Mouse (Mus musculus) cerebellum, adult 2 months (tissue): ENCODE measurements around the gene Itprip. TPM values are rescaled to one million over a fixed set of nuclear protein-coding genes. Genes with fewer than 3 reads are reported as not detected.

ENCODE experiments used
- DNase-seq, 2 experiments: peaks; one replicate each; pipeline ENCODE4 v3.0.0; 2021
- H3K27ac ChIP-seq: fragments of 200-500 bp; 2 replicates; pipeline ENCODE4 v1.5.1; 2012; ENCODE audit warnings: low read length, control low read depth, inconsistent platforms; ENCODE audit not compliant: insufficient read depth
- H3K27me3 ChIP-seq: fragments of 200-500 bp; 2 replicates; pipeline ENCODE4 v1.6.1; 2012; ENCODE audit warnings: inconsistent platforms, mild to moderate bottlenecking, low read length, moderate library complexity; ENCODE audit not compliant: control insufficient read depth, insufficient read depth
- H3K4me1 ChIP-seq: fragments of 200-500 bp; 2 replicates; pipeline ENCODE4 v1.6.1; 2011; ENCODE audit warnings: low read length; ENCODE audit not compliant: control insufficient read depth, insufficient read depth
- H3K4me3 ChIP-seq: fragments of 200-500 bp; replicated peaks from 2 replicates; pipeline ENCODE3; 2011; ENCODE audit warnings: mild to moderate bottlenecking, low read depth, low read length, control low read depth; ENCODE audit not compliant: insufficient read depth
- CTCF ChIP-seq: fragments of 200-500 bp; IDR thresholded peaks from 2 replicates; pipeline ENCODE4 v1.5.1; 2011; ENCODE audit warnings: low read depth, mild to moderate bottlenecking, control low read depth, low read length, moderate library complexity, borderline replicate concordance; ENCODE audit not compliant: insufficient read depth
- POLR2A ChIP-seq: fragments of 200-500 bp; IDR thresholded peaks from 2 replicates; pipeline ENCODE4 v1.6.1; 2011; ENCODE audit warnings: low read length, control low read depth, borderline replicate concordance; ENCODE audit not compliant: insufficient read depth
- WGBS: fragments of 180-500 bp; shearing (Covaris S2); methylation state at CpG from one replicate; pipeline ENCODE4 v1.1.7; 2018; 5-methylcytosine and 5-hydroxymethylcytosine counted together
- polyA plus RNA-seq: library from polyadenylated mRNA; depleted of rRNA; stranded (reverse); fragments of >200 nt; gene quantifications from 2 replicates; pipeline ENCODE4 v1.2.3, GENCODE M21; 2012

Gene Itprip
- polyA plus RNA-seq, 1 experiment, result 0.52 TPM

DNA sequence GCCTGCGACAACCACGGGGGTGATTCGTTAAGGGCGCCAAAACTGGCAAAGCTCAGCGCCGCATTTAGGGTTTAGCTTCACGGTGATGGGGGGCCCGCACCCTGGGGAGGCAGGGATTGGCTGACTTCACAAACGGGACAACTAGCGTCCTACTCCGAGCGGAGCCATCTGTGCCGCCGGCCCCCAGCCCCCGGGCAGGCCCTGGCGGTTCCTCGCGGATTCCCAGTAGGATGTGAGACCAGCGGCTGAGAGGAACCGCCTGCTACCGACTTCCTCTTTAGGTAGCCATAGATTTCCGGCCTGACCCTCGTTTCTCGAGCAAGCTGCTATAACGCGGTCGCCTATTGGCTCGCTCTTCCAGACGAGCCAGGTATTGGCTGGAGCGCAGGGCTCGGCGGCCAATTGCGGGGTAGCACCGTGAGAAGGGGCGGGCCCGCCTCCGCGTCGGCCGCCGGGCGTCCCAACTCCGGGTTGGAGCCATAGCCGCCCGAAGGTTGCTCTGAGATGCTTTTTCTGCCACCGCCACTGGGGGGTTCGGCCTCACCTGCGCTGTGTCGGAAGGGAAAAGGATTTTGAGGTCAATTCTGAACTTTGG lies 53.6 kb downstream of the Itprip start, which contains the start of gene Gsto2:
Gsto2 (plus strand) TSS at position 182 of the 595 bp plus-strand sequence.
- under 1% methylated on average over 49 of the region's 49 CpGs for WGBS
- Histone ChIP-seq H3K4me1 (no peaks in the 10 kb centered on the region; the same call in 1 of the 2 replicates), H3K27me3 (no peaks in the 10 kb centered on the region), H3K27ac (peak within 1 kb of the TSS; percentile 61; the same call in 1 of the 2 replicates), H3K4me3 (peak within 1 kb of the TSS; percentile 61)
- TF ChIP-seq CTCF, result peak; percentile 41; the same call in 1 of the 2 replicates
- peak; percentile 64; the same call in 1 of the 2 replicates for TF ChIP-seq POLR2A
- DNase-seq, result peak; percentile 94 to 97

DNA sequence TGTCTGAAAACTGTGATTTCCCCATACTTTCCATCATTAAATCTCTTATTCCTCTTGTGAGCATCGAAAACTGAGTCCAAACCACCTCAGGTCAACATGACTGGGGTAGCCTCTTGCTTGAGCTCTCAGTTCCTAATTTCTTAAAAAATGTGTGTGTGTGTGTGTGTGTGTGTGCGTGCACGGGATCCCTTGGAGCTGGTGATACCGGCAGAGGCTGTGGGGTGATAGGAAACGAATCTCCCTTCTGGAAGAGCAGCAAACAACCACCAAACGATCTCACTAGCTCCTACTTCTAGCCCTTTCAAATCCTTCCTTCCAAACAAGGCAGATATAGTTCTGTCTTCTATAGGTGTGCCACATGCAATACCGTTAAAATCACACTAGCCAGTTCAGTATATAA lies 54.4 kb downstream of the Itprip start:
- 86% methylated on average over 7 of the region's 7 CpGs for WGBS
- DNase-seq, result no peak
- Histone ChIP-seq H3K4me3 (no peak overlapping the region), H3K27ac (no peak overlapping the region), H3K4me1 (no peaks in the 10 kb centered on the region; the same call in 1 of the 2 replicates), H3K27me3 (no peaks in the 10 kb centered on the region)
- no peak for TF ChIP-seq POLR2A
- no peak for TF ChIP-seq CTCF

DNA sequence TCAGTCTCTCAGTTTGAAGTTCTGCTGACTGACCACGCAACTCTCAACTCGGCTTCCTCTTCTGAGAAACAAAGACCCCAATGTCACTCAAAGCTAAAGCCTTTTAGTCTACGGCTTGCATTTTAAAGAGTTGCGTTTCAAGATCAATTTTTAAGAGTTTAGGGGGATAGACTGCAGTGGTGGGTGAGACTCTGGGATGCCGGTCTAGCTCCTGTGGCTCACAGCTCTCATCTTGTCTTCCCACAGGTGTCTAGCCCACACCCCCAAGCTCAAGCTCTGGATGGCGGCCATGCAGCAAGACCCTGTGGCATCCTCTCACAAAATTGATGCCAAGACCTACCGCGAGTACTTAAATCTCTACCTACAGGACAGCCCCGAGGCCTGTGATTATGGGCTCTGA lies 55.0 kb downstream of the Itprip start:
- no peak for DNase-seq
- Histone ChIP-seq H3K27ac (no peak overlapping the region), H3K4me1 (no peaks in the 10 kb centered on the region; the same call in 1 of the 2 replicates), H3K27me3 (no peaks in the 10 kb centered on the region), H3K4me3 (no peak overlapping the region)
- no peak for TF ChIP-seq POLR2A
- no peak for TF ChIP-seq CTCF
- 96% methylated on average over 9 of the region's 9 CpGs for WGBS

- DNase-seq, result no peak
- 92% methylated on average over 3 of the region's 3 CpGs for WGBS
- TF ChIP-seq POLR2A, result no peak
- TF ChIP-seq CTCF, result no peak
- Histone ChIP-seq H3K27ac (no peak overlapping the region), H3K4me1 (no peaks in the 10 kb centered on the region; the same call in 1 of the 2 replicates), H3K4me3 (no peak overlapping the region), H3K27me3 (no peaks in the 10 kb centered on the region)
Observed at GRCm38 (mm10) chr19:47862581-47862980, 56.5 kb downstream of the Itprip start.

- H3K4me1 ChIP-seq, result no peaks in the 10 kb centered on the region
- 96% methylated on average over 8 of the region's 8 CpGs for WGBS
- H3K27me3 ChIP-seq, result no peaks in the 10 kb centered on the region
- TF ChIP-seq POLR2A, result no peak
- no peak for TF ChIP-seq CTCF
- no peak for DNase-seq
- no peak overlapping the region for H3K27ac ChIP-seq
- H3K4me3 ChIP-seq, result no peak overlapping the region
Observed at GRCm38 (mm10) chr19:47859180-47859579, 59.9 kb downstream of the Itprip start.

- WGBS, result 61% methylated on average over 18 of the region's 18 CpGs
- H3K27ac ChIP-seq, result no peak overlapping the region
- TF ChIP-seq POLR2A, result no peak
- no peak for TF ChIP-seq CTCF
- no peak overlapping the region for H3K4me3 ChIP-seq
- no peaks in the 10 kb centered on the region for H3K4me1 ChIP-seq
- H3K27me3 ChIP-seq, result no peaks in the 10 kb centered on the region
- no peak for DNase-seq
Observed at GRCm38 (mm10) chr19:47857957-47858942, 60.8 kb downstream of the Itprip start.

GRCm38 (mm10) chr19:47854796-47855783 lies 64.0 kb downstream of the Itprip start, which contains the start of gene Gsto1:
Gsto1 (plus strand) TSS chr19:47854970.
- no peaks in the 10 kb centered on the region for H3K4me1 ChIP-seq
- H3K27ac ChIP-seq, result no peak within 1 kb of the TSS
- TF ChIP-seq POLR2A (peak; percentile 80), CTCF (no peak)
- peak; percentile 88 to 91 for DNase-seq
- H3K4me3 ChIP-seq, result peak within 1 kb of the TSS; percentile 71
- WGBS, result 2% methylated on average over 60 of the region's 60 CpGs
- H3K27me3 ChIP-seq, result no peaks in the 10 kb centered on the region
